10 mouse cellular contexts compared by ENCODE assay signal in genomic region chr2:167851216-167851896, GRCm38 (mm10).
DNase-seq lines count a peak whose midpoint lies in the region; ATAC-seq lines count a peak whose summit lies in the region.
"Had no signal": no experiment of that assay in that cellular context is flagged by ENCODE, and none has a peak within 500 bp of the region (broad histone marks: within the 10 kb centered on the region; RNA-seq: fewer than 3 reads in every experiment).

No protein-coding gene starts in this region.

- H3K36me3 ChIP-seq in liver, embryonic 13.5 days, result no peaks in the 10 kb centered on the region
- no peaks in the 10 kb centered on the region for H3K36me3 ChIP-seq in hindbrain, embryonic 11.5 days (ENCODE audit: control insufficient read depth, insufficient read depth, low read length)
- H3K36me3 ChIP-seq: neural tube, embryonic 13.5 days had no signal

- intact Hi-C loops in heart, postnatal 14 days (cut with DNase I), result no loop called here

- WGBS in liver, embryonic 13.5 days (ENCODE audit: insufficient replicate concordance), result 6% methylated on average over 11 of the region's 11 CpGs
- 25% methylated on average over 11 of the region's 11 CpGs for WGBS in hindbrain, embryonic 11.5 days

- peaks cover 5% of the 10 kb centered on the region; the same call in 1 of the 2 replicates for H3K27me3 ChIP-seq in liver, embryonic 13.5 days
- no peaks in the 10 kb centered on the region for H3K27me3 ChIP-seq in hindbrain, embryonic 11.5 days (ENCODE audit: control insufficient read depth, insufficient read depth, low read length)
- H3K27me3 ChIP-seq: neural tube, embryonic 13.5 days; Patski had no signal

- ATAC-seq in liver, embryonic 13.5 days (ENCODE audit: low read depth), result 0 out of 2 replicates have a peak, but pooled peaks have one; percentile 37
- no peak for ATAC-seq in hindbrain, embryonic 11.5 days (ENCODE audit: low FRiP score)
- ATAC-seq: Patski had no signal

- H3K27ac ChIP-seq in liver, embryonic 13.5 days, result no peak overlapping the region
- H3K27ac ChIP-seq in hindbrain, embryonic 11.5 days (ENCODE audit: low read depth, low read length), result no peak overlapping the region
- H3K27ac ChIP-seq: neural tube, embryonic 13.5 days had no signal

- H3K4me1 ChIP-seq in liver, embryonic 13.5 days (replicated peaks), result peaks cover 20% of the 10 kb centered on the region
- no peaks in the 10 kb centered on the region for H3K4me1 ChIP-seq in hindbrain, embryonic 11.5 days (replicated peaks; ENCODE audit: control insufficient read depth, insufficient read depth, low read length)

- DNase-seq in MN1 (ENCODE audit: low spot score), result peak; percentile 58
- peak; percentile 75 for DNase-seq in embryo, embryonic 9.5 days (ENCODE audit: extremely low spot score)
- peak; percentile 74 to 75 for DNase-seq in heart, postnatal 14 days
- DNase-seq in liver, embryonic 13.5 days, result no peak
- DNase-seq in right cerebral cortex, adult 18-20 months, result no peak
- no peak for DNase-seq in right cerebral cortex, postnatal 14 days
- no peak for DNase-seq in urinary bladder, postnatal 25 days (ENCODE audit: low spot score)
- no peak for DNase-seq in hindbrain, embryonic 11.5 days (ENCODE audit: low spot score)

- H3K4me3 ChIP-seq in liver, embryonic 13.5 days (replicated peaks), result no peak overlapping the region
- no peak overlapping the region for H3K4me3 ChIP-seq in hindbrain, embryonic 11.5 days (ENCODE audit: low read depth, low read length)
- H3K4me3 ChIP-seq: neural tube, embryonic 13.5 days had no signal

- no peaks in the 10 kb centered on the region for H3K9me3 ChIP-seq in liver, embryonic 13.5 days (replicated peaks)
- no peaks in the 10 kb centered on the region for H3K9me3 ChIP-seq in hindbrain, embryonic 11.5 days (ENCODE audit: control insufficient read depth, low read length)
- H3K9me3 ChIP-seq: neural tube, embryonic 13.5 days had no signal

- no peak overlapping the region for H3K9ac ChIP-seq in liver, embryonic 13.5 days
- no peak overlapping the region for H3K9ac ChIP-seq in hindbrain, embryonic 11.5 days (ENCODE audit: low read depth, low read length)
- H3K9ac ChIP-seq: neural tube, embryonic 13.5 days had no signal

- H3K4me2 ChIP-seq in liver, embryonic 13.5 days, result no peak overlapping the region
- no peak overlapping the region for H3K4me2 ChIP-seq in hindbrain, embryonic 11.5 days (replicated peaks; ENCODE audit: low read depth, low read length)
- H3K4me2 ChIP-seq: neural tube, embryonic 13.5 days had no signal

Comparison
In these comparisons a context has a peak if more than half of its experiments do, and no peak if none do; other contexts are left out.
1. DNase-seq: peak in MN1 (single experiment), embryo, embryonic 9.5 days (single experiment) and heart, postnatal 14 days (2 of 2); none in liver, embryonic 13.5 days (single experiment), right cerebral cortex, adult 18-20 months (single experiment), right cerebral cortex, postnatal 14 days (single experiment), urinary bladder, postnatal 25 days (single experiment) and hindbrain, embryonic 11.5 days (single experiment).